Mouse (Mus musculus): ENCODE data around the gene Casp8ap2. TPM values are rescaled to one million over a fixed set of nuclear protein-coding genes. Genes with fewer than 3 reads are reported as not detected.

The Casp8ap2 gene
- 16.0 to 20.5 TPM (median 19.3 TPM) in 4 replicates for total RNA-seq (2023)

GRCm38 (mm10) chr4:32615034-32615881 lies at the start of gene Casp8ap2:
Gene Casp8ap2 (plus strand): TSS chr4:32615451.

DNA sequence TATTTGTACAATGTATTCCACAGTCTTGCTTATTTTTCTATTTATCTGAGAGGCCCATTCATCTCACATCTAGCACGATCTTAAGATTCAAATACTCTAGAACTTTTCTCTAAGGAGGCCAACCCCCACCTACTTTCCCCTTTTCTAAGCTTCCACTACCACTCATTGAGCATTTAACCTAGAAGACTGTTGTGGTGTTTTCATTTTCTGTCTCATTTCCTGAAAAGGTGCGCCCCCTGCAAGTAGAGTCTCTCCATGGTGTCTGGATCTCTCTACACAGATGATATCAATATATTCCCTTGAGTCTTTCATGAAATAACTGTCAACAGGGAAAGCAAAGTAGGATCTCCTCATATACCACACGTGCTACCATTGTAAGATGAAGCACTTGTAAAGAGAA lies 12.6 kb upstream of the Casp8ap2 start, which contains the start of gene Gja10:
Gene Gja10 (minus strand): TSS at position 101 of the 400 bp plus-strand sequence.

GRCm38 (mm10) chr4:32656918-32657662 lies 41.8 kb downstream of the Casp8ap2 start, which contains the start of gene Mdn1:
Gene Mdn1 (plus strand): TSS chr4:32657119.

Other genes starting within 250 kb of the Casp8ap2 start
- gene Gja10, start 12.7 kb upstream of the Casp8ap2 start, total RNA-seq (2023): not detected in 4 replicates
- 81.5 to 99.1 TPM (median 93.0 TPM) in 4 replicates for gene Mdn1, start 41.7 kb downstream of the Casp8ap2 start, total RNA-seq (2023)
- 19.7 to 21.8 TPM (median 20.7 TPM) in 4 replicates for gene Lyrm2, start 184.8 kb downstream of the Casp8ap2 start, total RNA-seq (2023)